Mouse (Mus musculus) embryonic fibroblast, embryonic 13.5 days (primary cell): ENCODE data around the gene Catsperd.

Experiments used
- CTCF ChIP-seq: IDR thresholded peaks from 2 replicates; pipeline ENCODE4 v1.5.1; 2011; ENCODE audit warnings: mild to moderate bottlenecking, control low read depth, low read length, moderate library complexity, borderline replicate concordance; ENCODE audit not compliant: insufficient read depth
- POLR2A ChIP-seq: IDR thresholded peaks from 2 replicates; pipeline ENCODE4 v1.6.1; 2011; ENCODE audit warnings: low read depth, mild to moderate bottlenecking, control low read depth, low read length, moderate library complexity

DNA sequence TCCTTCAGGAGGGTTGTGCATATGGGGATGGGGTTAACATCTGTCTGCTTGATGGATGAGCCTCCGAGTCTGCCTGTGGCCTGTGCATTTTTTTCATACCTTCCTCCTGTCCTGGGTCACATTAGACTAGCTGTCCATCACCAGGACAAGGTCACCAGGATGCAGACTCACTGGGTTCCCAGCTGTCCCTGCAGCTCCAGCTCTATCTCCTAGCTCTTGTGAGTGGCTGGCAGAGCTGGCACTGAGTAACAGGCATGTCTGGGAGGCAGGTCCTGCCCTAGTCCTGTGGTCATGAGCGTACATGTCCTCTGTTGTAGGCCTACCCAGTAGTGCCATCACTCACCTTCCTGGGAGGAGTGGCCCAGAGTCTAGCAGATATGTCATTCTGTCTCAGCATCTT lies 72.5 kb downstream of the Catsperd start:
- no peak for TF ChIP-seq POLR2A
- TF ChIP-seq CTCF = no peak
